Mouse (Mus musculus) ES-E14 (cell line): Measurements from ENCODE around the gene Ctnna3. TPM values are rescaled to one million over a fixed set of nuclear protein-coding genes. Genes with fewer than 3 reads are reported as not detected.
A peak's percentile ranks its signal among the peaks of the same experiment; 100 is the strongest.

Source experiments
- DNase-seq: peaks from one replicate; pipeline ENCODE4 v3.0.0-alpha.2; 2013; ENCODE audit warnings: low read depth, low spot score
- H3K27ac ChIP-seq: 2 replicates; pipeline ENCODE4 v1.5.1; 2012; ENCODE audit warnings: low read depth, mild to moderate bottlenecking, low read length, moderate library complexity, mixed read lengths; ENCODE audit not compliant: poor library complexity, insufficient read depth, severe bottlenecking
- H3K36me3 ChIP-seq: 2 replicates; pipeline ENCODE4 v1.6.1; 2012; ENCODE audit warnings: mild to moderate bottlenecking, low read length, moderate library complexity, mixed read lengths; ENCODE audit not compliant: control insufficient read depth, poor library complexity, insufficient read depth, severe bottlenecking
- H3K4me1 ChIP-seq, 2 experiments: fragments of 150-350 bp in 1 of 2; sonication (generic) in 1 of 2; 2 replicates each; pipeline ENCODE4 v1.6.1; 2012; ENCODE audit warnings: low read length in 2 of 2, mild to moderate bottlenecking in 1 of 2, mixed read lengths in 1 of 2; ENCODE audit not compliant: control insufficient read depth in 2 of 2, insufficient read depth in 2 of 2, poor library complexity in 1 of 2
- H3K4me3 ChIP-seq, 2 experiments: fragments of 150-350 bp in 1 of 2; sonication (generic) in 1 of 2; 2 replicates each; pipeline ENCODE4 v1.5.1; 2012; ENCODE audit warnings: low read length in 2 of 2, low read depth in 1 of 2, mild to moderate bottlenecking in 1 of 2, mixed read lengths in 1 of 2; ENCODE audit not compliant: insufficient read depth in 1 of 2, poor library complexity in 1 of 2, severe bottlenecking in 1 of 2
- H3K9ac ChIP-seq: 2 replicates; pipeline ENCODE4 v1.6.1; 2012; ENCODE audit warnings: low read depth, mild to moderate bottlenecking, low read length, mixed read lengths; ENCODE audit not compliant: poor library complexity, insufficient read depth, severe bottlenecking
- H3K9me3 ChIP-seq: fragments of 150-350 bp; sonication (generic); 2 replicates; pipeline ENCODE4 v1.6.1; 2012; ENCODE audit warnings: low read depth, mild to moderate bottlenecking, low read length; ENCODE audit not compliant: control insufficient read depth, insufficient read depth
- CHD2 ChIP-seq: IDR thresholded peaks from 2 replicates; pipeline ENCODE4 v1.6.1; 2014; ENCODE audit warnings: mild to moderate bottlenecking, low read depth, low read length, inconsistent platforms
- HCFC1 ChIP-seq: IDR thresholded peaks from 2 replicates; pipeline ENCODE4 v1.6.1; 2012; ENCODE audit warnings: low read length, inconsistent platforms, borderline replicate concordance; ENCODE audit not compliant: insufficient read depth
- MAFK ChIP-seq: IDR thresholded peaks from 2 replicates; pipeline ENCODE4 v1.6.1; 2014; ENCODE audit warnings: mild to moderate bottlenecking, low read depth, low read length, inconsistent platforms; ENCODE audit not compliant: insufficient read depth
- ZC3H11A ChIP-seq: IDR thresholded peaks from 2 replicates; pipeline ENCODE4 v1.6.1; 2012; ENCODE audit warnings: low read depth, mild to moderate bottlenecking, inconsistent platforms, low read length, borderline replicate concordance
- ZNF384 ChIP-seq: IDR thresholded peaks from 2 replicates; pipeline ENCODE4 v1.6.1; 2012; ENCODE audit warnings: low read depth, low read length, inconsistent platforms
- in situ Hi-C, 2 experiments: fragments of 600-800 bp; cut with MboI; formaldehyde crosslinking; loops; one replicate each; pipeline ENCODE4 v1.15.1; 2025; ENCODE audit warnings: low sequenced_read_pairs in 2 of 2, inconsistent platforms in 1 of 2; ENCODE audit not compliant: unreplicated experiment in 2 of 2
- total RNA-seq: library from RNA; depleted of rRNA; stranded (reverse); fragments of 300-350 nt; gene quantifications from 2 replicates; pipeline ENCODE4 v1.2.3, GENCODE M21; 2012

The Ctnna3 gene
- total RNA-seq, 1 experiment, result not detected

DNA sequence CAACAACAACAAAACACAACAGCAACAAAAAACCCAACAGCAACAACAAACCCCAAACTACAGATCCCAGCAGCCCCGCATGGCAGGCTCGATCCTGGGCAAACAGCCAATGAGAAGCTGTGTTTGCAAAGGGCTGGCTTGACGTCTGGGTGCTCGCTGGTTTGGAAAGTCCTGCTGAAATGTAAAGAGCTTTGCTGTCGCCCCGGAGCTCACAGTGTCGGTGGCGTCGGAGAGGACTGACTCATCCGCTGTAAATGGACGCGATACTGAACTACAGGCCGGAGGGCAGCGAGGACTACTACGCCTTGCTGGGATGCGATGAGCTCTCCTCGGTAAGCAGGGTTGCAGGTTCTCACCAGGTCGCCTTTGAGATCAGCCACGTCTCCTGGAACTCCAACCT is 43.5 kb upstream of the Ctnna3 start:
- in situ Hi-C loops, result no loop called here
- Histone ChIP-seq H3K4me1 (peaks cover 1 to 5% of the 10 kb centered on the region in 2 experiments; a peak in 3 of 4 replicates), H3K9ac (peak overlapping the region; percentile 50), H3K4me3 (peak overlapping the region; percentile 62 to 92), H3K36me3 (no peaks in the 10 kb centered on the region), H3K27ac (no peak overlapping the region), H3K9me3 (no peaks in the 10 kb centered on the region)
- TF ChIP-seq ZNF384, result no peak
- no peak for TF ChIP-seq MAFK
- no peak for TF ChIP-seq ZC3H11A
- TF ChIP-seq CHD2, result no peak
- peak; percentile 88 for TF ChIP-seq HCFC1
- DNase-seq, result peak; percentile 63

GRCm38 (mm10) chr10:63386991-63387390 is 42.9 kb upstream of the Ctnna3 start:
- in situ Hi-C loops, result no loop called here
- peaks cover 0 to 3% of the 10 kb centered on the region in 2 experiments; a peak in 1 of 4 replicates for H3K4me1 ChIP-seq
- no peak for DNase-seq
- H3K36me3 ChIP-seq, result no peaks in the 10 kb centered on the region
- H3K27ac ChIP-seq, result no peak overlapping the region
- H3K4me3 ChIP-seq, result peak overlapping the region; percentile 62 to 92
- H3K9ac ChIP-seq, result no peak overlapping the region
- H3K9me3 ChIP-seq, result no peaks in the 10 kb centered on the region
- TF ChIP-seq HCFC1 (no peak), ZNF384 (no peak), ZC3H11A (no peak), CHD2 (no peak), MAFK (no peak)

- no peak overlapping the region for H3K9ac ChIP-seq
- in situ Hi-C loops, result no loop called here
- no peaks in the 10 kb centered on the region for H3K36me3 ChIP-seq
- no peak for DNase-seq
- TF ChIP-seq ZC3H11A (no peak), HCFC1 (no peak), CHD2 (no peak), MAFK (no peak), ZNF384 (no peak)
- H3K4me1 ChIP-seq, result 0 out of 4 replicates have a peak, but pooled peaks cover 0 to 2% of the 10 kb centered on the region in 2 experiments
- H3K9me3 ChIP-seq, result no peaks in the 10 kb centered on the region
- H3K27ac ChIP-seq, result no peak overlapping the region
- no peak overlapping the region for H3K4me3 ChIP-seq
Measured at GRCm38 (mm10) chr10:63388948-63389347, 41.0 kb upstream of the Ctnna3 start.

- H3K9ac ChIP-seq, result no peak overlapping the region
Measured at GRCm38 (mm10) chr10:63396963-63397362, 32.9 kb upstream of the Ctnna3 start.

DNA sequence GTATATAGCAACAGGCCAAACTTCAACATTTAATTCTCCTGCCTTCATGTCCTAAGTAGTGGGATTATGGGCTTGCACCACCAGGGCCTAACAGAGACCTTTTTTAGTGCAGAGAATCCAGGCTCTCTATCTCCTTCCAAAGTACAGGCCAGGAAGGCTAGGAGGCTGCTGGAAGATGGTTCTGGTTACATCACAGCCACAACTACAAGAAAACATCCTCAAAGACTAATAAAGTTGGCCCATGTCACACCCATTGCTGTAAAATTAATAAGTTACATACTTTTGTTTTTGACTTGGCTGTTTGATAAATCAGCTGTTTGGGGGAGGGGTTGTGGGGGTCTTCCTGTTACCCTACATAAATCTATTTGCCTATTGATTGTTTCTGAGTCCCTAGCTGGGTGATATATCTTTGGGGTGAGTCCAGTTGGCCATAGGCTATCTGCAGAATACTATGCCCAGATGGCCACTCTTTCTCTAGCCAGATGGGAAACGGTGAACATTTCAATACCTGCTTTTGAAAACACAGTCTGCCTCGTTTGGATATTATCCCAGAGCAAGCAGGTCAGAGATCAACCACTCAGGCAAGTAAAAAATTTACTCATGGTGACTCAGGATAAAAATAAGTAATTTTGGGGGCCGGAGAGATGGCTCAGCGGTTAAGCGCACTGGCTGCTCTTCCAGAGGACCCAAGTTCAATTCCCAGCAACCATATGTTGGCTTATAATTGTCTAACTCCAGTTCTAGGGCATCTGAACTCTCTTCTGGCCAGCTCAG is 27.0 kb upstream of the Ctnna3 start:
- no peak overlapping the region for H3K27ac ChIP-seq
- no peaks in the 10 kb centered on the region for H3K4me1 ChIP-seq
- no peaks in the 10 kb centered on the region for H3K36me3 ChIP-seq
- in situ Hi-C loops, result no loop called here
- H3K9ac ChIP-seq, result no peak overlapping the region
- no peak for DNase-seq
- no peaks in the 10 kb centered on the region for H3K9me3 ChIP-seq
- no peak overlapping the region for H3K4me3 ChIP-seq
- TF ChIP-seq MAFK (no peak), ZC3H11A (no peak), ZNF384 (no peak), HCFC1 (no peak), CHD2 (no peak)

More at GRCm38 (mm10) chr10:63396963-63397362, 32.9 kb upstream of the Ctnna3 start:
- no peak for TF ChIP-seq CHD2
- in situ Hi-C loops, result no loop called here
- no peak for DNase-seq
- H3K9me3 ChIP-seq, result no peaks in the 10 kb centered on the region
- H3K4me3 ChIP-seq, result no peak overlapping the region
- H3K4me1 ChIP-seq, result no peaks in the 10 kb centered on the region
- no peak overlapping the region for H3K27ac ChIP-seq
- no peaks in the 10 kb centered on the region for H3K36me3 ChIP-seq
